Mouse (Mus musculus) heart, adult 8-10 months (tissue): ENCODE results near the gene Zfp58. TPM values are rescaled to one million over a fixed set of nuclear protein-coding genes. Genes with fewer than 3 reads are reported as not detected.
"Not testable (repeated sequence)": the region's sequence is repeated elsewhere in the genome, so short reads cannot be mapped to it uniquely, and the experiment has no call there.

Source experiments
- DNase-seq: peaks from one replicate; pipeline ENCODE4 v3.0.0; 2022; ENCODE audit warnings: low spot score
- total RNA-seq, 4 experiments: library from RNA; stranded (reverse); gene quantifications; 2 replicates each; pipeline ENCODE4 v1.2.4; 2022

Zfp58 gene
- total RNA-seq = 1 to 10 TPM; 3.6 to 4.5 (median 4.0) TPM

- peak; percentile 94 for DNase-seq
Measured at GRCm38 (mm10) chr13:67500084-67500719, at the start of gene Zfp58. Zfp58 (minus strand) TSS chr13:67500555.

DNA sequence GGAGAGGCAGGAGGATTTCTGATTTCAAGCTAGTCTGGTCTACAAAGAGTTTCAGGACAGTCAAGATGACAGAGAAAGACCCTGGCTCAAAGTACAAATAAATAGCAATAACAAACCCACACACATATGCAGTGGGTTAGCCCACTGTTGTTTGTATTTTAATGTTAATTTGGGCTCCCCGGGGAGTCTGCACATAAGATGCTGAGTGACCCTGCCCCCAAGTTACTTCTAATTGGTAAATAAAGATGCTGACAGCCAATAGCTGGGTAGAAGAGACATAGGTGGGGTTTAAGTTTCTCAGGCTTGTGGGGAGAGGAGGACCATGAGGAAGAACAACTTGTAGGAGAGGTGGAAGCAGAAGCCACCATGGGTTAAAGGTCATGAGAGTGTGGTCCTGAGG lies 45.6 kb upstream of the Zfp58 start:
- DNase-seq = no peak

GRCm38 (mm10) chr13:67527049-67527730 lies 26.8 kb upstream of the Zfp58 start:
- no peak for DNase-seq

DNA sequence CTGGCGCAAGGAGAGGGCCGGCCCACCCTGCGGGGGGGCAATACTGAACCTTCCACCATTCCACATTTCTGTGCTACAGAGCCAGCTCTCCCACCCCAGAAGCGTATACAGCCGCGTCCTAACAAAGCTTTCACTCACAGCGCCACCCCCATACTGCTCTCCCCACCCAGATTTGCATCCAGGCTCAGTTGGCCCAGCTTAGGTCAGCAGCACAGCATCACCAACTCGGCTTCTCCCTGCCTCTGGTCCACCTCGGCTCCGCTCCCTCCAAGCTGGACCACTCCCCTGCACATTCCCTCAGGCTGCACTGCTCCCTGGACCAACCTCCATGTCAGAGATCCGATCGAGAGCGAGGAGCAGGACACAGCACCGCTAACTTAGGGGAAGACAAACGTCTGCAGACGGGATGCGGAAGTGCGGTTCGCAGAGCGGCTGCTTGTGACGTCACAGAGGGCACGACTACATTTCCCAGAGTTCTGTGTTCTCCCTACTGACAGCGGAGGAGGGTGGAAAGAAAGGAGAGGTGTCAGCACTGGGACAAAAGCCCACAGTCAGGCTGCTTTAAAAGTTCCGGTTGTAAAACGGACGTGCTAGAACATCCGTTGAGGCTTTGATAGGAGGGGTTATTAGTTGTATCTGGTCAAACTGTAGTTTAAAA lies 25.5 kb upstream of the Zfp58 start, which contains the start of the genes Gm26965 and Zfp87:
Gene Gm26965, minus strand, starts transcription at position 399 of the 658 bp plus-strand sequence.
Gene Zfp87, minus strand, starts transcription at position 425 of the 658 bp plus-strand sequence.
- DNase-seq = peak; percentile 96

DNA sequence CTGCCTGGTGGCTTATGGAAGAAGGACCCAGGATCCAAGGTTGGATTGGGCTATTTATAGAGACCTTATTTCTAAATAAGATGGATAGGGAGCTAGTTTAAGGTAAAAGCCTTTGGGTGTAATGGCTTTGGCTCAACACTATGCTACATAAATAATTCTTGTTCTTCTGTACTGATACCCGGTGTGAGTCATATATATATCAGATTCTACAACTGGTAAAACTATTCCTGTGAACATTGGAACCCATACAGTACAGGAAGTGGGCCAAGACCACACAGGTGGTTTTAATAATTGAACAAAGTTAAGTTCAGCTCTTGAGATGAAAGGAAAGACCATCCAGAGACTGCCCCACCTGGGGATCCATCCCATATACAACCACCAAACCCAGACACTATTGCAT lies 553 bp upstream of the Zfp58 start:
- DNase-seq = no peak

- no peak for DNase-seq
Measured at GRCm38 (mm10) chr13:67495631-67496030, 4.7 kb downstream of the Zfp58 start.

GRCm38 (mm10) chr13:67484424-67484811 lies 15.9 kb downstream of the Zfp58 start:
- no peak for DNase-seq

GRCm38 (mm10) chr13:67483625-67484423 lies 16.5 kb downstream of the Zfp58 start, which contains the start of gene Zfp874b:
Zfp874b (minus strand) TSS chr13:67484258.
- DNase-seq = peak; percentile 95

GRCm38 (mm10) chr13:67481528-67481927 lies 18.8 kb downstream of the Zfp58 start:
- DNase-seq = no peak

GRCm38 (mm10) chr13:67469274-67469673 lies 31.1 kb downstream of the Zfp58 start:
- DNase-seq = no peak

- not testable (repeated sequence) for DNase-seq
Measured at GRCm38 (mm10) chr13:67463506-67464185, 36.7 kb downstream of the Zfp58 start.

DNA sequence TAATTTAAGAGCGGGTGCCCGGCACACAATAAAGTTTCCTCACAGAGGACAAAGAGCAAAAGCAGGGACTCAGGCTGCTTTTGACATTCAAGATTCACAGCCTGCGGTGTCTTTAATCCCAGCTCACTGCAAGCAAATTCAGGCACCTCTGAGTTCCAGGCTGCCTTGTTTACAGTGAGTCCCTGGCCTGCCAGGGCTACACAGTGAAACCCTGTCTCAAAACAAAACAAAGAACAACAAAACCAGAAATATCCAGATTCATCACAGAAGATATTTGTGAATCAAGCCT lies 48.4 kb downstream of the Zfp58 start:
- DNase-seq = no peak

GRCm38 (mm10) chr13:67451172-67452020 lies 49.0 kb downstream of the Zfp58 start, which contains the start of gene Zfp874a:
Zfp874a (minus strand) TSS chr13:67451624.
- peak; percentile 96 for DNase-seq

Other genes starting within 250 kb of the Zfp58 start
- 1 to 10 TPM; 1.3 to 1.8 (median 1.5) TPM for gene Zfp458, start 222.1 kb downstream of the Zfp58 start, total RNA-seq
- 1 to 10 TPM; 2.3 to 4.5 (median 2.7) TPM for gene Zfp457, start 194.1 kb downstream of the Zfp58 start, total RNA-seq
- 1 to 10 TPM; 2.0 to 2.5 (median 2.2) TPM for gene Zfp595, start 168.0 kb downstream of the Zfp58 start, total RNA-seq
- gene Gm28044, start 140.0 kb downstream of the Zfp58 start, total RNA-seq = 1 to 10 TPM; 1.0 to 2.3 (median 1.6) TPM
- gene Zfp953, start 139.9 kb downstream of the Zfp58 start, total RNA-seq = 1 to 10 TPM in 3 of 4 experiments, under 1 TPM in 1; 0.86 to 1.3 (median 1.1) TPM
- 1 to 10 TPM in 3 of 4 experiments, under 1 TPM in 1; 0.53 to 1.9 (median 1.3) TPM for gene Gm28041, start 124.8 kb downstream of the Zfp58 start, total RNA-seq
- gene Zfp456, start 124.7 kb downstream of the Zfp58 start, total RNA-seq = under 1 TPM; 0.44 to 0.75 (median 0.73) TPM
- 1 to 10 TPM; 1.3 to 3.5 (median 1.8) TPM for gene Zfp429, start 100.7 kb downstream of the Zfp58 start, total RNA-seq
- 1 to 10 TPM in 1 of 4 experiments, under 1 TPM in 3; 0.29 to 1.2 (median 0.75) TPM for gene Zfp459, start 79.1 kb downstream of the Zfp58 start, total RNA-seq
- gene Zfp874a, start 48.9 kb downstream of the Zfp58 start, total RNA-seq = 10 to 100 TPM in 1 of 4 experiments, 1 to 10 TPM in 3; 6.3 to 11.4 (median 7.3) TPM
- gene Zfp874b, start 16.3 kb downstream of the Zfp58 start, total RNA-seq = 10 to 100 TPM; 11.5 to 18.0 (median 13.9) TPM
- 1 to 10 TPM in 1 of 4 experiments, under 1 TPM in 1, not detected in 2; 0.20 to 1.3 TPM for gene Gm26965, start 25.6 kb upstream of the Zfp58 start, total RNA-seq
- 1 to 10 TPM; 6.9 to 8.9 (median 7.9) TPM for gene Zfp87, start 25.6 kb upstream of the Zfp58 start, total RNA-seq
- 1 to 10 TPM; 2.8 to 4.9 (median 4.0) TPM for gene Zfp748, start 53.3 kb upstream of the Zfp58 start, total RNA-seq
- 1 to 10 TPM; 3.4 to 4.2 (median 3.8) TPM for gene Zfp729b, start 109.2 kb upstream of the Zfp58 start, total RNA-seq
- 1 to 10 TPM in 1 of 4 experiments, under 1 TPM in 3; 0.33 to 2.4 (median 0.39) TPM for gene Gm49345, start 137.2 kb upstream of the Zfp58 start, total RNA-seq
- gene Zfp729a, start 137.2 kb upstream of the Zfp58 start, total RNA-seq = 1 to 10 TPM; 3.9 to 5.5 (median 5.0) TPM
- 1 to 10 TPM; 3.6 to 6.2 (median 4.6) TPM for gene Zfp738, start 186.5 kb upstream of the Zfp58 start, total RNA-seq
- 1 to 10 TPM; 5.2 to 6.5 (median 5.7) TPM for gene Zfp65, start 228.6 kb upstream of the Zfp58 start, total RNA-seq